Mouse (Mus musculus) ES-Bruce4 (cell line): Measurements from ENCODE around the gene D13Ertd608e.
A peak's percentile ranks its signal among the peaks of the same experiment; 100 is the strongest.
"Not testable (repeated sequence)": the region's sequence is repeated elsewhere in the genome, so short reads cannot be mapped to it uniquely, and the experiment has no call there.

ENCODE experiments used
- CTCF ChIP-seq: IDR thresholded peaks from one replicate; pipeline ENCODE4 v1.8.1; 2011; ENCODE audit warnings: low read depth, low read length
- EP300 ChIP-seq: IDR thresholded peaks from 2 replicates; pipeline ENCODE4 v1.6.1; 2011; ENCODE audit warnings: low read depth, low read length; ENCODE audit not compliant: insufficient read depth
- POLR2A ChIP-seq: IDR thresholded peaks from one replicate; pipeline ENCODE4 v1.8.1; 2011; ENCODE audit warnings: low read length; ENCODE audit not compliant: insufficient read depth

DNA sequence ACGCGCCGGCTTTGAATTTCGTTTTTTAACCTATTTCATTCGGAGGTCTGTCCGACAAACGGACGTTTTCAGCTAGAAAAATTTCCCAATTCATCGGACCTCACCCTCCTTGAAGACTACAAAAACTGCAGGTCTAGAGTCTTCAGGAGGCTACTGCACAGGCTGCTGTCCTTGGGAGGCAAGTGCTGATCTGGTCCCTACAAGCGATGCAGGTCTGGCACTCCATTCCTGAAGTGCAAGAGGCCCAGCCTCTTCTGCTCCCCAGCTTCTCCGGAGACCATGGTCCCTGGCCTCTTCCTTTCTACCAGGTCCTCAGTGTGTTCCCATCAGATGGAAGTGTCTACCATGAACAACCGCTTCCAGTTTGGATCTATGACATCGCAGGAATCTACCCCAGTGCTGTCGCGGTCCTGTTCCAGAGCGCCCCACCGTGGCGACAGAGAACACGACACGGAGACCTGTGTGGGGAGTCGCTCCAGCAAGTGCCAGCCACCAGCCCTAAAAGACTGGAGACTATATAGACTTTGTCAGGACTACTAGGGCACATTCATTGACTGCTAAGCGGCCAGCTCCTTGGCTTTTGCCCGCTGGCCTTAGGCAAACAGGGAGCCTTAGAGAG, 2.0 kb downstream of the D13Ertd608e start:
- TF ChIP-seq EP300, POLR2A: not testable (repeated sequence)
- TF ChIP-seq CTCF, result peak; percentile 42
